Mouse (Mus musculus): Measurements from ENCODE around the gene Clec4a1. TPM values are rescaled to one million over a fixed set of nuclear protein-coding genes. Genes with fewer than 3 reads are reported as not detected.

The Clec4a1 gene
- polyA plus RNA-seq, 1 experiment from 2014 or later, result 1.7 TPM

Other genes with a start within 250 kb of the Clec4a1 start
- 0.07 and 0.32 TPM in 2 replicates for gene Nanog, start 214.4 kb upstream of the Clec4a1 start, polyA plus RNA-seq (2014; fragmentation: Nextera tagmentation; extraction: Ambion mirVana)
- gene Slc2a3, start 120.2 kb upstream of the Clec4a1 start, polyA plus RNA-seq (2014; fragmentation: Nextera tagmentation; extraction: Ambion mirVana), result 23.5 and 29.2 TPM in 2 replicates
- 3.0 and 4.0 TPM in 2 replicates for gene Foxj2, start 101.9 kb upstream of the Clec4a1 start, polyA plus RNA-seq (2014; fragmentation: Nextera tagmentation; extraction: Ambion mirVana)
- gene C3ar1, start 65.7 kb upstream of the Clec4a1 start, polyA plus RNA-seq (2014; fragmentation: Nextera tagmentation; extraction: Ambion mirVana), result 1.8 and 2.0 TPM in 2 replicates
- 78.4 and 82.3 TPM in 2 replicates for gene Necap1, start 47.4 kb upstream of the Clec4a1 start, polyA plus RNA-seq (2014; fragmentation: Nextera tagmentation; extraction: Ambion mirVana)
- gene Clec4a3, start 30.7 kb downstream of the Clec4a1 start, polyA plus RNA-seq (2014; fragmentation: Nextera tagmentation; extraction: Ambion mirVana), result 0.63 and 0.81 TPM in 2 replicates
- gene Clec4a4, start 68.5 kb downstream of the Clec4a1 start, polyA plus RNA-seq (2014; fragmentation: Nextera tagmentation; extraction: Ambion mirVana), result not detected in 2 replicates
- gene Clec4b1, start 128.1 kb downstream of the Clec4a1 start, polyA plus RNA-seq (2014; fragmentation: Nextera tagmentation; extraction: Ambion mirVana), result not detected in 2 replicates
- gene Clec4a2, start 184.6 kb downstream of the Clec4a1 start, polyA plus RNA-seq (2014; fragmentation: Nextera tagmentation; extraction: Ambion mirVana), result 0.74 and 1.5 TPM in 2 replicates